Mouse (Mus musculus) stomach, embryonic 14.5 days (tissue): Measurements from ENCODE around the gene Lrrc32. TPM values are rescaled to one million over a fixed set of nuclear protein-coding genes. Genes with fewer than 3 reads are reported as not detected.
A peak's percentile ranks its signal among the peaks of the same experiment; 100 is the strongest.

Experiments
- ATAC-seq: fragments of 200-750 bp; cut with Nextera tagmentation; 2 replicates; pipeline ENCODE4 v1.8.0; 2017; ENCODE audit warnings: low read depth, moderate TSS enrichment; ENCODE audit not compliant: insufficient number of reproducible peaks, insufficient read depth, low FRiP score
- H3K27ac ChIP-seq: fragments of 300-500 bp; sonication (generic); 2 replicates; pipeline ENCODE4 v1.5.1; 2014; ENCODE audit warnings: mild to moderate bottlenecking, low read length, moderate library complexity, mixed read lengths
- H3K27me3 ChIP-seq: fragments of 300-500 bp; sonication (generic); 2 replicates; pipeline ENCODE4 v1.6.1; 2014; ENCODE audit warnings: low read length, control low read depth, mixed read lengths; ENCODE audit not compliant: control insufficient read depth, insufficient read depth
- H3K36me3 ChIP-seq: fragments of 300-500 bp; sonication (generic); 2 replicates; pipeline ENCODE4 v1.6.1; 2014; ENCODE audit warnings: mild to moderate bottlenecking, control low read depth, low read length, moderate library complexity, mixed read lengths; ENCODE audit not compliant: control insufficient read depth, insufficient read depth
- H3K4me1 ChIP-seq: fragments of 300-500 bp; sonication (generic); 2 replicates; pipeline ENCODE4 v1.6.1; 2014; ENCODE audit warnings: low read length, control low read depth, mixed read lengths; ENCODE audit not compliant: control insufficient read depth, insufficient read depth
- H3K4me2 ChIP-seq: fragments of 300-500 bp; sonication (generic); replicated peaks from 2 replicates; pipeline ENCODE4 v1.6.1; 2014; ENCODE audit warnings: low read depth, low read length, control low read depth
- H3K4me3 ChIP-seq: fragments of 300-500 bp; sonication (generic); 2 replicates; pipeline ENCODE4 v1.5.1; 2014; ENCODE audit warnings: low read depth, low read length, control low read depth
- H3K9ac ChIP-seq: fragments of 300-500 bp; sonication (generic); replicated peaks from 2 replicates; pipeline ENCODE4 v1.6.1; 2014; ENCODE audit warnings: low read depth, mild to moderate bottlenecking, control low read depth, low read length, moderate library complexity, mixed read lengths
- H3K9me3 ChIP-seq: fragments of 300-500 bp; sonication (generic); 2 replicates; pipeline ENCODE4 v1.6.1; 2016; ENCODE audit warnings: low read depth, low read length, control low read depth; ENCODE audit not compliant: control insufficient read depth
- WGBS: fragments of 180-500 bp; shearing (Covaris S2); extraction: QIAGEN DNeasy Blood & Tissue Kit; methylation state at CpG from one replicate; pipeline ENCODE4 v1.1.7; 2014; 5-methylcytosine and 5-hydroxymethylcytosine counted together
- polyA plus RNA-seq: library from polyadenylated mRNA; unstranded; fragments of >200 nt; fragmentation: Nextera tagmentation; extraction: Ambion mirVana; gene quantifications from 2 replicates; pipeline ENCODE4 v1.2.1, GENCODE M21; 2014

Lrrc32 gene
- polyA plus RNA-seq, 1 experiment from 2014 or later, result 12.4 TPM

DNA sequence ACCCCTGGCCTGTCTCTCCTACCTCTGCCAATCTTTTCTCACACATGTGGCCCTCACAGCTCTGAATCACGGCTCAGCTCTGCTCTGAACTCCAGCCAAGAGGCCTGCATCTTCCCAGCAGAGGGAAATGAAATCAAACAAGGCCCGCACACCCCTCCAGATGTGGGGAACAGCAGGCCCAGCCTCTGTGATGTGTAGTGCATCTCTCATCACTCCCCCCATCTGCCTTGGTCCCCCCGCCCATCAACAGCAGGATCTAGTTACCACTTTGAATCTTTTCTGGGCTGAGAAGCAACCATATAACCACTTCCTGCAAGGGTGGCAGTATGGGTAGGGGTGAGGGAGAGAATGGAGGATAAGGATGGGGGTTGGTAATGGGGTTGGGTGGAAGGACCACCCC, 20.0 kb upstream of the Lrrc32 start:
- Histone ChIP-seq H3K4me3 (no peak overlapping the region), H3K4me2 (no peak overlapping the region), H3K4me1 (peaks cover 4% of the 10 kb centered on the region; the same call in 1 of the 2 replicates), H3K9ac (no peak overlapping the region), H3K9me3 (no peaks in the 10 kb centered on the region), H3K27ac (no peak overlapping the region), H3K27me3 (no peaks in the 10 kb centered on the region), H3K36me3 (no peaks in the 10 kb centered on the region)
- no peak for ATAC-seq
- WGBS, result 64% methylated on average over 3 of the region's 3 CpGs

- Histone ChIP-seq H3K9me3 (no peaks in the 10 kb centered on the region), H3K4me3 (no peak overlapping the region), H3K27ac (no peak overlapping the region), H3K4me1 (peaks cover 4% of the 10 kb centered on the region; the same call in 1 of the 2 replicates), H3K36me3 (no peaks in the 10 kb centered on the region), H3K4me2 (no peak overlapping the region), H3K9ac (no peak overlapping the region), H3K27me3 (no peaks in the 10 kb centered on the region)
- 76% methylated on average over 2 of the region's 2 CpGs for WGBS
- ATAC-seq, result no peak
Measured at GRCm38 (mm10) chr7:98472529-98472928, 16.6 kb upstream of the Lrrc32 start.

DNA sequence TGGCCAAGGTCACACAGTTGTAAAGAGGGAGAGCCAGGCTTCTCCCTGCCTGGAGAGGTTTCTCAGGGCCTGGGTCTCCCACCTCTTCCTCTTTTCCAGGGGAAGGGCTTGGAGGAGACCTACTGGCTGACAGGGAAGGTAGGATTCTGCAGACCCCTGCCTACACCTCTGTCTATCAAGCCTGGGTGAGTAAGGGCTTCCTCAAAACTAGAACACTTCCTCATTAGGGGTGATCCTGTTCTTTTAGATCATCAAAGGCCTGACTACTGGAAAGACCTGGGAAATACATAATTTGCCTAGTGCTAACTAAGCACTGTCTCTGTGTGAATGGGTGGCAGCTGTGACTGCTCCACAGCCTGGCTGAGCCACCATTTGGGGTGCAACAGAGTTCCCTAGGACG, 14.5 kb upstream of the Lrrc32 start:
- no peaks in the 10 kb centered on the region for H3K9me3 ChIP-seq
- no peak overlapping the region for H3K27ac ChIP-seq
- 61% methylated on average over 1 of the region's 1 CpGs for WGBS
- H3K4me3 ChIP-seq, result no peak overlapping the region
- no peaks in the 10 kb centered on the region for H3K36me3 ChIP-seq
- H3K4me1 ChIP-seq, result no peaks in the 10 kb centered on the region
- no peak overlapping the region for H3K9ac ChIP-seq
- no peaks in the 10 kb centered on the region for H3K27me3 ChIP-seq
- ATAC-seq, result no peak
- H3K4me2 ChIP-seq, result no peak overlapping the region

DNA sequence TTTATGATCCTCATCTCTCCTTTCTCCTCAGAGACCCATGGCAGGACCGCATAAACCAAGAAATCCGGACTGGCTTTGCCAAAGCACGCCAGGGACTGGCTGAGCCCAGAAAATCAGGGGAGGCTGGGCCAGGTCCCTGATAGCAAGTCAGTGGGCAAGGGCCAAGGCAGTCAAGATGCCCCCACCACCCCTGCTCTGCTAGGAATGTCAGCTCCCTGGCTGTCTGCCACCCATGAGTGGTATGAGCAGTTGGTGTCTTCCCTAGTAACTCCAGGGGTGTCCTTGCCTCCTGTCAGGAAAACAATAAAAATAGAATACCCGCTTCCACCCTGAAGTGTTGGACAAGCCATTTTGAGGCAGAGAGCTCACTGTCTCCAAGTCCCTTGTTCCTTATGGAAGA, 11.9 kb upstream of the Lrrc32 start:
- 88% methylated on average over 4 of the region's 4 CpGs for WGBS
- ATAC-seq, result no peak
- Histone ChIP-seq H3K4me3 (no peak overlapping the region), H3K9ac (no peak overlapping the region), H3K4me2 (no peak overlapping the region), H3K9me3 (no peaks in the 10 kb centered on the region), H3K36me3 (no peaks in the 10 kb centered on the region), H3K27me3 (no peaks in the 10 kb centered on the region), H3K27ac (no peak overlapping the region), H3K4me1 (no peaks in the 10 kb centered on the region)

- H3K27me3 ChIP-seq, result no peaks in the 10 kb centered on the region
- H3K9me3 ChIP-seq, result no peaks in the 10 kb centered on the region
- H3K4me3 ChIP-seq, result no peak overlapping the region
- H3K9ac ChIP-seq, result no peak overlapping the region
- H3K27ac ChIP-seq, result no peak overlapping the region
- ATAC-seq, result no peak
- H3K4me2 ChIP-seq, result no peak overlapping the region
- no peaks in the 10 kb centered on the region for H3K36me3 ChIP-seq
- H3K4me1 ChIP-seq, result peaks cover 10% of the 10 kb centered on the region; the same call in 1 of the 2 replicates
- WGBS, result 64% methylated on average over 1 of the region's 1 CpGs
Measured at GRCm38 (mm10) chr7:98480481-98480880, 8.6 kb upstream of the Lrrc32 start.

GRCm38 (mm10) chr7:98481066-98481734, 7.9 kb upstream of the Lrrc32 start:
- no peaks in the 10 kb centered on the region for H3K27me3 ChIP-seq
- H3K27ac ChIP-seq, result no peak overlapping the region
- no peaks in the 10 kb centered on the region for H3K9me3 ChIP-seq
- ATAC-seq, result no peak; the same call in 1 of the 2 replicates
- H3K4me2 ChIP-seq, result no peak overlapping the region
- H3K4me3 ChIP-seq, result no peak overlapping the region
- 20% methylated on average over 9 of the region's 9 CpGs for WGBS
- peaks cover 12% of the 10 kb centered on the region; the same call in 1 of the 2 replicates for H3K4me1 ChIP-seq
- no peaks in the 10 kb centered on the region for H3K36me3 ChIP-seq
- H3K9ac ChIP-seq, result no peak overlapping the region

DNA sequence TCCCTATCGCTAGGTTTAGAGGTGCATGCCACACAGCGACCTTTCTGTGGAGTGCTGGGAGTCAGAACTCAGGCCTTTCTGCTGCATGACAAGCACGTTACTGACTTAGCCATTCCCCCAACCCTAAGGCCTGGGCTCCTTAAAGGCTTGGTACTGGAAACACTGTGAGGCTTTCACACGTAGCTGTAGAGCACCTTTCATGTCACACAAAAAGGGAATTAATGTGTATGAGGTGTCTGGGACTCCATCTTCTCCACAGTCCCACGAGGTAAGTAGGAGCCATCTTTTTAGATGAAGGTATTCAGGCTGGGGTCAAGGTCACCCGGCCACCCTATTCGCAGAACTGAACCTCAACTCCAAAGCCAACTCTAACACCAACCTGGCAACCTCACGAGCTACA, 7.2 kb upstream of the Lrrc32 start:
- 83% methylated on average over 8 of the region's 8 CpGs for WGBS
- H3K4me2 ChIP-seq, result no peak overlapping the region
- no peak overlapping the region for H3K9ac ChIP-seq

GRCm38 (mm10) chr7:98482551-98483267, 6.4 kb upstream of the Lrrc32 start:
- Histone ChIP-seq H3K4me1 (peaks cover 19% of the 10 kb centered on the region; the same call in 1 of the 2 replicates), H3K36me3 (no peaks in the 10 kb centered on the region), H3K9ac (no peak overlapping the region), H3K27ac (peak overlapping the region; percentile 77; the same call in 1 of the 2 replicates), H3K4me2 (no peak overlapping the region), H3K27me3 (no peaks in the 10 kb centered on the region), H3K4me3 (no peak overlapping the region), H3K9me3 (no peaks in the 10 kb centered on the region)
- peak; percentile 35; the same call in 1 of the 2 replicates for ATAC-seq
- 45% methylated on average over 12 of the region's 12 CpGs for WGBS

More for the DNA sequence above, 7.2 kb upstream of the Lrrc32 start:
- peaks cover 19% of the 10 kb centered on the region; the same call in 1 of the 2 replicates for H3K4me1 ChIP-seq
- no peak overlapping the region for H3K27ac ChIP-seq
- no peaks in the 10 kb centered on the region for H3K36me3 ChIP-seq
- no peak for ATAC-seq
- H3K9me3 ChIP-seq, result no peaks in the 10 kb centered on the region
- no peak overlapping the region for H3K4me3 ChIP-seq
- no peaks in the 10 kb centered on the region for H3K27me3 ChIP-seq
